In the genomic region with DNA sequence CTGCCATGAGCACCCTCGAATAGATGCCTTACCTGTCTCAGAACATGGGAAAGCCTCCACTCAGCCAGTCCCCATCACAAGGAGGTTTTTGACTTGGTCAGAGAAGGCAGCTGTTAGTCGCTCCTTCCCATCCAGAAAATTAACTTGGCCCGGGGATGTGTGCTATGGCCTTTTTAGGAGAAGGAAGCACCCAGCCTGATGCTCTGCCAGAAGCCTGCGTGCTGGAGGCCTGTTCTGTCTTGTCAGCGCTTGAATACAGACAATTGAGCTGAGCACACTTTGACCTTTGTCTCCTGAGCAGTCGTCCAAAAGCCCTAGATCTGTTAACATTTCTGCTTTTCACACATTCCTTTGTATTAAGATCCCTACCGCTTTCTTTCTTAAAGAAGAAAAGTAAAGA, we compare ENCODE assay signal across 11 mouse cellular contexts.
DNase-seq lines count a peak whose midpoint lies in the region; ATAC-seq and TF ChIP-seq lines count a peak whose summit lies in the region.
"Had no signal": no experiment of that assay in that cellular context is flagged by ENCODE, and none has a peak within 500 bp of the region (broad histone marks: within the 10 kb centered on the region; RNA-seq: fewer than 3 reads in every experiment).

No protein-coding gene starts in this region.

- intact Hi-C loops in gastrocnemius, adult 2 months (cut with DNase I) = no loop called here

- no peaks in the 10 kb centered on the region for H3K27me3 ChIP-seq in midbrain, embryonic 11.5 days (ENCODE audit: control insufficient read depth, insufficient read depth, low read length)
- no peaks in the 10 kb centered on the region for H3K27me3 ChIP-seq in midbrain, embryonic 15.5 days (replicated peaks)

- no peaks in the 10 kb centered on the region for H3K9me3 ChIP-seq in midbrain, embryonic 11.5 days (ENCODE audit: control insufficient read depth, low read length)
- no peaks in the 10 kb centered on the region for H3K9me3 ChIP-seq in midbrain, embryonic 15.5 days
- H3K9me3 ChIP-seq: limb, embryonic 15.5 days had no signal

- no peak for TF ChIP-seq CTCF in gastrocnemius, adult 2 months (IDR thresholded peaks at IDR 0.05)

- 26% methylated on average over 7 of the region's 7 CpGs for WGBS in midbrain, embryonic 11.5 days
- 20% methylated on average over 7 of the region's 7 CpGs for WGBS in midbrain, embryonic 15.5 days

- H3K27ac ChIP-seq in gastrocnemius, adult 2 months = no peak overlapping the region
- no peak overlapping the region for H3K27ac ChIP-seq in midbrain, embryonic 11.5 days (ENCODE audit: low read depth, low read length)
- no peak overlapping the region for H3K27ac ChIP-seq in midbrain, embryonic 15.5 days
- H3K27ac ChIP-seq: limb, embryonic 15.5 days had no signal

- no peak overlapping the region for H3K4me3 ChIP-seq in gastrocnemius, adult 2 months
- no peak overlapping the region for H3K4me3 ChIP-seq in midbrain, embryonic 11.5 days (ENCODE audit: low read depth, low read length)
- H3K4me3 ChIP-seq in midbrain, embryonic 15.5 days = no peak overlapping the region
- H3K4me3 ChIP-seq: limb, embryonic 15.5 days had no signal

- H3K36me3 ChIP-seq in midbrain, embryonic 11.5 days (ENCODE audit: control insufficient read depth, insufficient read depth, low read length) = no peaks in the 10 kb centered on the region
- no peaks in the 10 kb centered on the region for H3K36me3 ChIP-seq in midbrain, embryonic 15.5 days (replicated peaks)
- H3K36me3 ChIP-seq: G1E; limb, embryonic 15.5 days had no signal

- no peak for ATAC-seq in midbrain, embryonic 11.5 days (ENCODE audit: low FRiP score)
- ATAC-seq in midbrain, embryonic 15.5 days (replicated peaks) = no peak
- ATAC-seq: inflammation-experienced regulatory T-cells, adult 6 months had no signal

- no peak overlapping the region for H3K9ac ChIP-seq in midbrain, embryonic 11.5 days (ENCODE audit: low read length)
- no peak overlapping the region for H3K9ac ChIP-seq in midbrain, embryonic 15.5 days
- H3K9ac ChIP-seq: limb, embryonic 15.5 days had no signal

- peak; percentile 32 for DNase-seq in gastrocnemius, adult 2 months
- no peak for DNase-seq in gastrocnemius, adult 18-20 months (ENCODE audit: low spot score)
- peak; percentile 84 for DNase-seq in midbrain, embryonic 11.5 days (ENCODE audit: low spot score, missing footprints)
- peak; percentile 86 for DNase-seq in kidney, adult 9 months
- DNase-seq in lung, postnatal 36 days = peak; percentile 8
- no peak for DNase-seq in cerebellum, adult 9-11 months
- no peak for DNase-seq in layer of hippocampus, postnatal 25 days (ENCODE audit: extremely low spot score in 1 of 2, low spot score in 1 of 2)

- H3K4me2 ChIP-seq in midbrain, embryonic 11.5 days = no peak overlapping the region
- no peak overlapping the region for H3K4me2 ChIP-seq in midbrain, embryonic 15.5 days
- H3K4me2 ChIP-seq: limb, embryonic 15.5 days had no signal

- peaks cover 5% of the 10 kb centered on the region; the same call in 1 of the 2 replicates for H3K4me1 ChIP-seq in midbrain, embryonic 11.5 days (ENCODE audit: control insufficient read depth, insufficient read depth, low read length)
- 0 out of 2 replicates have a peak, but pooled peaks cover 4% of the 10 kb centered on the region for H3K4me1 ChIP-seq in midbrain, embryonic 15.5 days

Comparison
In these comparisons a context has a peak if more than half of its experiments do, and no peak if none do; other contexts are left out.
1. DNase-seq: peak in gastrocnemius, adult 2 months (single experiment), midbrain, embryonic 11.5 days (single experiment), kidney, adult 9 months (single experiment) and lung, postnatal 36 days (single experiment); none in gastrocnemius, adult 18-20 months (single experiment), cerebellum, adult 9-11 months (single experiment) and layer of hippocampus, postnatal 25 days (0 of 2).